Mouse (Mus musculus) olfactory bulb, adult 2 months (tissue): ENCODE measurements around the gene Chst13.

ENCODE experiments used
- CTCF ChIP-seq: fragments of 200-500 bp; IDR thresholded peaks from 2 replicates; pipeline ENCODE4 v1.5.1; 2012; ENCODE audit warnings: low read depth, mild to moderate bottlenecking, low read length, moderate library complexity; ENCODE audit not compliant: insufficient read depth
- POLR2A ChIP-seq: fragments of 200-500 bp; IDR thresholded peaks from 2 replicates; pipeline ENCODE4 v1.6.1; 2012; ENCODE audit warnings: mild to moderate bottlenecking, low read depth, low read length, moderate library complexity; ENCODE audit not compliant: insufficient read depth

DNA sequence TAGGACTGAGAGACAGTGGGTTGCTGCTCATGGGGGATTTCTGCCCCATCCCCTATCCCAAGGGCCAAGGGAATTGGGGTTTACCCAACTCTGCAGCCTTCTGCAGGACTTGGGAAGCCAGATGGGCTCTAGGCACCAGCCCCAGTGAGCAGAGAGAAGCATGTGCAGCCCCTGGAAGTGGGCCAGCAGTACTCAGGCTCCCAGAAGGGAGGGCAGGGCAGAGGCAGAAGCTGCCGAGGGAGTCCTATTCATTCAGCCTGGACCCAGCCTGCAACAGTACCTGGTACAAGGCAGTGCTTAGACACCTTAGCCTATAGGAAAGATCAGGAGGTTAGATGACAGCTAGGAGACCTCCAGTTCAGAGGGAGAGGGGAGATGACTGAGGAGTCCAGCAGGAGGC, 5.0 kb upstream of the Chst13 start:
- no peak for TF ChIP-seq POLR2A
- TF ChIP-seq CTCF = no peak
